Mouse (Mus musculus) limb, embryonic 14.5 days (tissue): ENCODE measurements at regions not wholly inside any gene's neighbourhood (a gene's known extent, or its start where the extent isn't known, plus 50 kb on each side); places are given as distances from the start of the nearest gene placed in this dataset.

ENCODE experiments used
- ATAC-seq: fragments of 200-750 bp; cut with Nextera tagmentation; 2 replicates; pipeline ENCODE4 v1.8.0; 2017; ENCODE audit warnings: low read depth, moderate number of reproducible peaks, moderate TSS enrichment; ENCODE audit not compliant: low FRiP score
- DNase-seq: peaks from one replicate; pipeline ENCODE4 v3.0.0-alpha.2; 2015; ENCODE audit warnings: low spot score
- H3K27ac ChIP-seq: fragments of 300-500 bp; sonication (generic); replicated peaks from 2 replicates; pipeline ENCODE4 v1.5.1; 2014; ENCODE audit warnings: low read depth, mild to moderate bottlenecking, low read length, moderate library complexity, mixed read lengths
- H3K27me3 ChIP-seq: fragments of 300-500 bp; sonication (generic); 2 replicates; pipeline ENCODE4 v1.6.1; 2014; ENCODE audit warnings: low read length, mixed read lengths; ENCODE audit not compliant: control insufficient read depth, insufficient read depth
- H3K36me3 ChIP-seq: fragments of 300-500 bp; sonication (generic); 2 replicates; pipeline ENCODE4 v1.6.1; 2014; ENCODE audit warnings: mild to moderate bottlenecking, low read length, moderate library complexity, mixed read lengths; ENCODE audit not compliant: control insufficient read depth, insufficient read depth
- H3K4me1 ChIP-seq: fragments of 300-500 bp; sonication (generic); 2 replicates; pipeline ENCODE4 v1.6.1; 2014; ENCODE audit warnings: antibody characterized with exemption, low read length, mixed read lengths; ENCODE audit not compliant: control insufficient read depth, insufficient read depth
- H3K4me2 ChIP-seq: fragments of 300-500 bp; sonication (generic); replicated peaks from 2 replicates; pipeline ENCODE4 v1.6.1; 2014; ENCODE audit warnings: low read depth, mild to moderate bottlenecking, low read length, moderate library complexity; ENCODE audit not compliant: severe bottlenecking
- H3K4me3 ChIP-seq: fragments of 300-500 bp; sonication (generic); replicated peaks from 2 replicates; pipeline ENCODE4 v1.5.1; 2014; ENCODE audit warnings: low read length
- H3K9ac ChIP-seq: fragments of 300-500 bp; sonication (generic); 2 replicates; pipeline ENCODE4 v1.6.1; 2014; ENCODE audit warnings: mild to moderate bottlenecking, low read depth, low read length, moderate library complexity; ENCODE audit not compliant: severe bottlenecking
- H3K9me3 ChIP-seq: fragments of 300-500 bp; sonication (generic); 2 replicates; pipeline ENCODE4 v1.6.1; 2016; ENCODE audit warnings: low read length; ENCODE audit not compliant: control insufficient read depth
- POLR2A ChIP-seq: fragments of 200-500 bp; IDR thresholded peaks from 2 replicates; pipeline ENCODE4 v1.8.0; 2012; ENCODE audit warnings: inconsistent platforms, mild to moderate bottlenecking, moderate library complexity, borderline replicate concordance; ENCODE audit not compliant: insufficient read depth, insufficient read length; ENCODE audit errors: extremely low read depth
- WGBS: fragments of 180-500 bp; shearing (Covaris S2); extraction: QIAGEN DNeasy Blood & Tissue Kit; methylation state at CpG from one replicate; pipeline ENCODE4 v1.1.7; 2014; 5-methylcytosine and 5-hydroxymethylcytosine counted together

DNA sequence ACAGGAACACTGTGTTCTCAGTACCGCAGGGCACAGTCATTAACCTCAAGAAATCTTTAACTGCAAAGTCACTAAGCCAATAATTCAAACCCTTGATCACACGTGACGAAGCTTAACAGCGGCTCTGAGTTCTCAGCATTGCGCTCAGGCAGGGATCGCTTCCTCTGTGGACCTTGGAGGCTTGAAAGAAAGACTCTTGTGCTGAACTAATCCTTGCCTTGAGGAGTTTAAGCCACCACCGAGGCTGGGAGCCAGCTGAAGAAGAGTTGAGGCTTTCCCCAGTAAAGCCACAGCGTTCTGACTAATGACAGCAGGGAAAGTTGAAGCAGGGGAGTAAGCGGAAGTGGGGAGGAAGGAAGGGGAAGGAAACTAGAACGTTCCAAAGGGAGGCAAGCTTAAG lies 165.4 kb upstream of the Jmjd1c start:
- Histone ChIP-seq H3K4me2 (no peak overlapping the region), H3K4me1 (peaks cover 5% of the 10 kb centered on the region; the same call in 1 of the 2 replicates), H3K9me3 (no peaks in the 10 kb centered on the region), H3K27me3 (no peaks in the 10 kb centered on the region), H3K4me3 (no peak overlapping the region), H3K36me3 (no peaks in the 10 kb centered on the region), H3K9ac (no peak overlapping the region), H3K27ac (no peak overlapping the region)
- WGBS: 62% methylated on average over 10 of the region's 10 CpGs
- DNase-seq: no peak
- no peak for ATAC-seq
- TF ChIP-seq POLR2A: no peak

DNA sequence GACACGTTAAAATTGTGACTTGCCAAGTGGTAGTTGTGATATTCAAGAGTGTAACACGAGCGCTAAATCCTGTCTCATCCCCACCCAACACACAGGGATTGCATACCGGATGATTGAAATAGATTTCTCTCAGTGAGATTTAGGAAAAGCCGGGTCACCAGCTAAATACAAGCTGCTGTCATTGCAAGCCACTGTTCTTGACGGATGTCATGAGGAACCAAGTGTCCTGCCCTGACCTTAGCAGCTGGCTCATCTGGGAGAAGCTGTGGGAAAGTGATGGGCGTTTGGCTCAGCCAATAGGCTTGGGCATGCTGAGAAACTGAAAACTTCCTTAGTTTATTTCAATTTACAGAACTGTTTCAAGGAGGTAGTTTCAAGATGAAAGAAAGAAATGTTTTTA lies 164.4 kb upstream of the Jmjd1c start:
- H3K4me2 ChIP-seq: no peak overlapping the region
- DNase-seq (no peak), ATAC-seq (no peak)
- 75% methylated on average over 7 of the region's 7 CpGs for WGBS
- no peaks in the 10 kb centered on the region for H3K9me3 ChIP-seq
- no peak overlapping the region for H3K9ac ChIP-seq
- H3K27me3 ChIP-seq: no peaks in the 10 kb centered on the region
- H3K36me3 ChIP-seq: no peaks in the 10 kb centered on the region
- no peak overlapping the region for H3K27ac ChIP-seq
- no peak for TF ChIP-seq POLR2A
- no peak overlapping the region for H3K4me3 ChIP-seq
- H3K4me1 ChIP-seq: peaks cover 5% of the 10 kb centered on the region; the same call in 1 of the 2 replicates

DNA sequence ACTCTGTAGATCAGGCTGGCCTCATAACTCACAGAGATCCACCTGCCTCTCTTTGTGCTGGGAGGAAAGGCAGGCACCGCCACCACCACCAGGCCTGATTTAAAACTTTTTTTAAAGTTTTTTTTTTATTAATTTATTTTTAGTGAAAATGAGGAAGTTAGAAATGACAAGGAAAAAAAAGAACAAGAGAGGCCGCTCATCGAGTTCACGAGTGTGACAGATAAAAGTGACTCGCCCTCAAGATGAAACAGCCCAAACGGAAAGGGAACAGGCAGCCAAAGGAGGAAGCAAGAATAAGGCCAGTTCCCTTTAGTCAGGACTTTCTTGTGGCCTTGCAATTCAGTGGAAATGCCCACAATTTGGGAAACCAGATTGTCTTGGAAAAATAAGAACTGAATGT lies 163.4 kb upstream of the Jmjd1c start:
- H3K4me2 ChIP-seq: no peak overlapping the region
- no peaks in the 10 kb centered on the region for H3K36me3 ChIP-seq
- H3K4me1 ChIP-seq: peaks cover 5% of the 10 kb centered on the region; the same call in 1 of the 2 replicates
- H3K27ac ChIP-seq: no peak overlapping the region
- no peak overlapping the region for H3K4me3 ChIP-seq
- no peak for DNase-seq
- TF ChIP-seq POLR2A: no peak
- H3K27me3 ChIP-seq: no peaks in the 10 kb centered on the region
- H3K9me3 ChIP-seq: no peaks in the 10 kb centered on the region
- H3K9ac ChIP-seq: no peak overlapping the region
- ATAC-seq: no peak
- 84% methylated on average over 6 of the region's 6 CpGs for WGBS

GRCm38 (mm10) chr10:66933689-66934088 lies 162.2 kb upstream of the Jmjd1c start:
- peaks cover under 1% of the 10 kb centered on the region; the same call in 1 of the 2 replicates for H3K4me1 ChIP-seq
- no peak for DNase-seq
- H3K27ac ChIP-seq: no peak overlapping the region
- H3K9me3 ChIP-seq: no peaks in the 10 kb centered on the region
- H3K4me3 ChIP-seq: no peak overlapping the region
- ATAC-seq: no peak
- H3K4me2 ChIP-seq: no peak overlapping the region
- H3K27me3 ChIP-seq: no peaks in the 10 kb centered on the region
- no peak overlapping the region for H3K9ac ChIP-seq
- H3K36me3 ChIP-seq: no peaks in the 10 kb centered on the region
- 87% methylated on average over 7 of the region's 7 CpGs for WGBS
- TF ChIP-seq POLR2A: no peak

- WGBS: 57% methylated on average over 6 of the region's 6 CpGs
Observed at GRCm38 (mm10) chr10:66935731-66936130, 160.2 kb upstream of the Jmjd1c start.

GRCm38 (mm10) chr10:66937116-66937515 lies 158.8 kb upstream of the Jmjd1c start:
- no peak overlapping the region for H3K27ac ChIP-seq
- TF ChIP-seq POLR2A: no peak
- H3K9me3 ChIP-seq: no peaks in the 10 kb centered on the region
- DNase-seq: no peak
- no peaks in the 10 kb centered on the region for H3K27me3 ChIP-seq
- no peak overlapping the region for H3K4me2 ChIP-seq
- no peaks in the 10 kb centered on the region for H3K36me3 ChIP-seq
- no peaks in the 10 kb centered on the region; the same call in 1 of the 2 replicates for H3K4me1 ChIP-seq
- ATAC-seq: no peak
- H3K4me3 ChIP-seq: no peak overlapping the region
- WGBS: 84% methylated on average over 13 of the region's 13 CpGs
- H3K9ac ChIP-seq: no peak overlapping the region

More at GRCm38 (mm10) chr10:66935731-66936130, 160.2 kb upstream of the Jmjd1c start:
- Histone ChIP-seq H3K9me3 (no peaks in the 10 kb centered on the region), H3K4me1 (no peaks in the 10 kb centered on the region; the same call in 1 of the 2 replicates), H3K4me2 (no peak overlapping the region), H3K27ac (no peak overlapping the region), H3K4me3 (no peak overlapping the region), H3K27me3 (no peaks in the 10 kb centered on the region), H3K9ac (no peak overlapping the region), H3K36me3 (no peaks in the 10 kb centered on the region)
- ATAC-seq: peak; percentile 88
- peak; percentile 60 for DNase-seq
- no peak for TF ChIP-seq POLR2A
